Mouse (Mus musculus) embryo, embryonic 10.5 days (tissue): ENCODE measurements around the gene Epb41l4b.

ENCODE experiments used
- DNase-seq: peaks from one replicate; pipeline ENCODE4 v3.0.0-alpha.2; 2015; ENCODE audit warnings: low spot score

The Epb41l4b gene

GRCm38 (mm10) chr4:57060319-57060831 is 82.9 kb downstream of the Epb41l4b start:
- DNase-seq: no peak

- no peak for DNase-seq
Observed at GRCm38 (mm10) chr4:57058623-57059022, 84.6 kb downstream of the Epb41l4b start.

- no peak for DNase-seq
Observed at GRCm38 (mm10) chr4:57057637-57058036, 85.6 kb downstream of the Epb41l4b start.

DNA sequence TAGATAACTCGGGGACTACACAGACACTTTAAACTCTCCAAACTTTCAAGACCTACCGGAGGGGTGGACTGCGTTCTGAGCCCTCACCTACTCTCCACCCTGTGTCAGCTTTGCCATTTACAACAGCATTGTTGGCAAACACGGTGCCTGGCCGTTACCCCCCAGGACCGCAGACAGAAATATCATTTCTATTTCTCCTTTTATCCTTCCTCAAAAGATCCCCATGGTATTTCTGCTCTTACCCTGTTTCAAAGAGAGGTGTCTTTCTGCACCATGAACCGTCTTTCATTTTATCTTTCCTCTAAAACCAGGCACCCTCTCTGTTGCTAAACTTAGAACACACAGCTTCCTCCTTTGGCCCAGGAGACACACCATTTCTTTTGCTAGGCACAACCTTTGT is 87.6 kb downstream of the Epb41l4b start:
- no peak for DNase-seq

GRCm38 (mm10) chr4:57049281-57049921 is 93.8 kb downstream of the Epb41l4b start:
- DNase-seq: no peak

- DNase-seq: no peak
Observed at GRCm38 (mm10) chr4:57048566-57048965, 94.7 kb downstream of the Epb41l4b start.

DNA sequence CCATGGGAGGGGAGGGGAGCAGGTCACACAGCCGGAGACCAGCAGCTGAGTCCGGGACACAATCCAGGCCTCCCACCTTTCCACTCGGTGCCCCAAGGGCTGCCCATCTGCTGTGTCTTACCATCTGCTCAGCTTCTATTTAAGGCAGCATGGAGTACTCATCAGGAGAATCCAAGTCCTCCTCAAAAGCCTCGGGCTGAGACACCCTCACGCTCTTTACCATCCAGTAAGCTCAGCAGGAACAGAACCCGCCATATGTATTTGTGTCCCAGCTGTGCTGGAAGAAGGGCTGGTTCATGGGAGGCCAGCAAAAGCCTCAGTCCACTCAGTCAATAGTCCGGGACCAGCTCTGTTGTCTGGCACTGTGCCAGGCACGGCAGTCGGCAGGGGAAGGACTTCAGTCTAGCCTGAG is 97.1 kb downstream of the Epb41l4b start:
- DNase-seq: no peak

DNA sequence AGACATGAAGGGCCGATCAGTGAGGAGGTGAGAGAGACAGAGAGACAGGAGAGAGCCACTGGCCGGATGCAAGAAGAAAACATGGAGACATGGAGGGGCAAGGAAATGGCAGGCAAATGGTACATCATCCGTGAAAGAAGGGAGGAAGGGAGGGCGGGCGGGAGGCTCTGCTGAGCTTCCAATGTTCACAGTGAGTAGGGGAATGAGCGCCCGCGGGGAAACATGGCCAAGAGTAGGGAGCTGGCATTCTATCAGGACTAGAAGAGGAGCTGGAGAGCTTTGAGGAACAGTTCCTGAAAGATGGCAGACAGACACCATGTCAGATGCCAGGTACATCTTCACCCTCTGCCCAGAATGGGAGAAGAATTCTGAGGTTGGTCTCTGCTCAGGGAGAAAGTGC is 99.6 kb downstream of the Epb41l4b start:
- no peak for DNase-seq

DNA sequence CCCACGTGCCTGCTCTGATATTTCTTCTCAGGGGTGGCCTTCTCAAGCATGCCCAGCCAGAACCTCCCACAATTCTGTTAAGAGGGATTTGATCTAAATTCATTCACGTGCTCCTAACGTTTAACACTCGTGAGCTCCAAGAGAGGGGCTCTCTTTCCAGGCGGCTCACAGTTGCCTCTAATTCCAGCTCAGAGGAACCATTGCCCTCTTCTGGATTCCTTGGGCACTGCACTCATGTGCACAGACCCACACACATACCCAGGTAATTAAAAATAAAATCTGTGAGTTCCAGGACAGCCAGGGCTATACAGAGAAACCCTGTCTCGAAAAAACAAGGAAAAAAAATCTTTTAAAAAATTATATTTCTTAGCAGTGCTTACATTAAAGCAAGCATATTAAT is 101.6 kb downstream of the Epb41l4b start:
- no peak for DNase-seq

GRCm38 (mm10) chr4:57041211-57041610 is 102.0 kb downstream of the Epb41l4b start:
- no peak for DNase-seq

GRCm38 (mm10) chr4:57040481-57040880 is 102.8 kb downstream of the Epb41l4b start:
- DNase-seq: peak; percentile 39

- peak; percentile 71 for DNase-seq
Observed at GRCm38 (mm10) chr4:57039127-57040031, 103.9 kb downstream of the Epb41l4b start.

GRCm38 (mm10) chr4:57037554-57037953 is 105.7 kb downstream of the Epb41l4b start:
- no peak for DNase-seq

GRCm38 (mm10) chr4:57034169-57034568 is 109.1 kb downstream of the Epb41l4b start:
- DNase-seq: no peak

GRCm38 (mm10) chr4:57031440-57031839 is 111.8 kb downstream of the Epb41l4b start:
- DNase-seq: no peak

- no peak for DNase-seq
Observed at GRCm38 (mm10) chr4:57027954-57028353, 115.3 kb downstream of the Epb41l4b start.

GRCm38 (mm10) chr4:57023527-57023926 is 119.7 kb downstream of the Epb41l4b start:
- no peak for DNase-seq

GRCm38 (mm10) chr4:57021288-57021687 is 121.9 kb downstream of the Epb41l4b start:
- DNase-seq: peak; percentile 54

DNA sequence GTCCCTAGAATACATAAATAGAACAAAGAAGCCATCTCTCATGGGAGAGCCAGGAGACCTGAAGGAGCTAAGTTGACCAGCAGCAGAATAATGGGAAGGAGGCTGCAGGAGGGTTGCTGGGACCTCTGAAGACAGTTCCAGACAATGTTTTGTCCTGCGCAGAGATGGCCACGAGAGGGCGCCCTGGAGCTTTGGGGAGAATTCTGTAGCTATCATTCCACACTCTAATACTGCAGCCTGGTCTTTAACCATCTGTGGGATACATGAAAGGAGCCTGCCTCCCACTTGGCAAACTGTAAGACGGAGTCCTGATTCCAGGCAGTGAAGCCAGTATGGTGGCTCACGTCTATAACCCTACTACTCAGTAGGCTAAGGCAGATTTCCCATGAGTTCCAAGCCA is 126.0 kb downstream of the Epb41l4b start:
- peak; percentile 86 for DNase-seq

GRCm38 (mm10) chr4:57016366-57017171 is 126.7 kb downstream of the Epb41l4b start:
- no peak for DNase-seq

DNA sequence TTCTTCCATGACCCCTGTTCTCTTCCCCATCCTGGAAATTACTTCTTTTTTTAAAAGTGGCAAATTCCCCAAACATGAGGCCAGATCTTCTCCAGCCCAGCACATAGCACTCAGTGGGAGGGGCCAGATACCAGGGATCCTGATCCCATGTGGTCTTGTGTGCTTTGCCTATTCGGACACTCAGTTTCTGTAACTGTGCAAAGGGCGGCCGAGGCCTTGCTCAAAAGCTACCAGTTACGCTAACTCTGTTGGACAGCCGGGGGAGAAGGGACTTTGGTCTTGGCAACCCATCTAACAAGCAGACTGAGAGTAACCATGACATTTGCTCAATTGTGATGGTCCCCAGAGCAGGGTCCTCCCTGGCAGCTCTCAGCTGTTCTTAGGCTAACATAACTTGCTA is 128.2 kb downstream of the Epb41l4b start:
- DNase-seq: no peak

DNA sequence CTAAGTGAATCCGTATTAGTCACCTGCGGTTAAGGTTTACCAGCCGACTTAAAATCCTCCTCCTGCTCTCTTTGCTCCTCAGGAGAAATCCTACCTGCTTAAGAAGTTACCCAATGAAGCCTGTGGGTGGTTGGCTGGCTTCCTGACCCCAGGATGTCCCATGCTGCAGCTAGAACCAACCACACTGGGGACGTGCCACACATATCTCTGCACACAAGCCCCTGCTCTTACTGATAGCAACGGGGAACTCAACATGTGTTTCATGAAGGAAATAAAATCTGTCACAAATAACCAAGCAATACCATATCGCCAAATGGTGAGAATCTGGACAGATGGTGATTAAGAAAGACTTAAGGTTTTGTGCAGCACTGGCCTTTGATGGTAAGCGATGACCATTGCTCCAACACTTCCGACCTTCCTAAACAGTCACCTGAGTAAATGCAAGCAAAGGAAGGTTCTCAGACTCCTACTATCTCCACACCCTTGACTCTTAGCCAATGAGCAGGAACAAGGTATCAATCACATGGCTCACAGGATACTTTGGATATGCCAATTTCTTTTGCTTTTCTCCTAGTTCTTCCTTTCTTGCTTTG is 131.7 kb downstream of the Epb41l4b start:
- DNase-seq: no peak
